Mouse (Mus musculus) intestine, embryonic 14.5 days (tissue): ENCODE data around the gene Rexo4. TPM values are rescaled to one million over a fixed set of nuclear protein-coding genes. Genes with fewer than 3 reads are reported as not detected.

Experiments used
- ATAC-seq: fragments of 200-750 bp; cut with Nextera tagmentation; replicated peaks from 2 replicates; pipeline ENCODE4 v1.8.0; 2017; ENCODE audit warnings: low read depth, moderate number of reproducible peaks, moderate TSS enrichment, moderate library complexity; ENCODE audit not compliant: low FRiP score, low TSS enrichment
- DNase-seq: peaks from one replicate; pipeline ENCODE4 v3.0.0-alpha.2; 2018; ENCODE audit warnings: low spot score
- H3K27ac ChIP-seq: fragments of 300-500 bp; sonication (generic); 2 replicates; pipeline ENCODE4 v1.5.1; 2014; ENCODE audit warnings: low read depth, mild to moderate bottlenecking, control low read depth
- H3K27me3 ChIP-seq: fragments of 300-500 bp; sonication (generic); replicated peaks from 2 replicates; pipeline ENCODE4 v1.6.1; 2014; ENCODE audit warnings: low read length, control low read depth; ENCODE audit not compliant: control insufficient read depth, insufficient read depth
- H3K36me3 ChIP-seq: fragments of 300-500 bp; sonication (generic); 2 replicates; pipeline ENCODE4 v1.6.1; 2014; ENCODE audit warnings: low read length, control low read depth; ENCODE audit not compliant: control insufficient read depth, insufficient read depth
- H3K4me1 ChIP-seq: fragments of 300-500 bp; sonication (generic); replicated peaks from 2 replicates; pipeline ENCODE4 v1.6.1; 2014; ENCODE audit warnings: low read length, control low read depth, mixed read lengths; ENCODE audit not compliant: control insufficient read depth, insufficient read depth
- H3K4me2 ChIP-seq: fragments of 300-500 bp; sonication (generic); 2 replicates; pipeline ENCODE4 v1.6.1; 2014; ENCODE audit warnings: low read length
- H3K4me3 ChIP-seq: fragments of 300-500 bp; sonication (generic); 2 replicates; pipeline ENCODE4 v1.5.1; 2014; ENCODE audit warnings: low read depth, low read length, control low read depth, mixed read lengths
- H3K9ac ChIP-seq: fragments of 300-500 bp; sonication (generic); 2 replicates; pipeline ENCODE4 v1.6.1; 2014; ENCODE audit warnings: mild to moderate bottlenecking, low read length
- H3K9me3 ChIP-seq: fragments of 300-500 bp; sonication (generic); 2 replicates; pipeline ENCODE4 v1.6.1; 2016; ENCODE audit warnings: low read length, control low read depth; ENCODE audit not compliant: control insufficient read depth
- WGBS: fragments of 180-500 bp; shearing (Covaris S2); extraction: QIAGEN DNeasy Blood & Tissue Kit; methylation state at CpG from one replicate; pipeline ENCODE4 v1.1.7; 2014; 5-methylcytosine and 5-hydroxymethylcytosine counted together
- polyA plus RNA-seq: library from polyadenylated mRNA; unstranded; fragments of >200 nt; fragmentation: Nextera tagmentation; extraction: Ambion mirVana; gene quantifications from 2 replicates; pipeline ENCODE4 v1.2.1, GENCODE M21; 2014

Rexo4 gene
- polyA plus RNA-seq, 1 experiment from 2014 or later: 48.2 TPM

- H3K27me3 ChIP-seq: no peaks in the 10 kb centered on the region
- WGBS: 72% methylated on average over 2 of the region's 2 CpGs
- no peak overlapping the region for H3K4me2 ChIP-seq
- H3K9me3 ChIP-seq: no peaks in the 10 kb centered on the region
- DNase-seq: no peak
- no peaks in the 10 kb centered on the region for H3K4me1 ChIP-seq
- ATAC-seq: no peak
- H3K9ac ChIP-seq: no peak overlapping the region
- no peak overlapping the region for H3K27ac ChIP-seq
- H3K36me3 ChIP-seq: no peaks in the 10 kb centered on the region
- no peak overlapping the region for H3K4me3 ChIP-seq
Measured at GRCm38 (mm10) chr2:26984179-26984578, 20.0 kb upstream of the Rexo4 start.

GRCm38 (mm10) chr2:26980361-26980760, 16.2 kb upstream of the Rexo4 start:
- H3K9me3 ChIP-seq: no peaks in the 10 kb centered on the region
- WGBS: 63% methylated on average over 1 of the region's 1 CpGs

GRCm38 (mm10) chr2:26973960-26974359, 9.8 kb upstream of the Rexo4 start:
- no peak overlapping the region for H3K4me3 ChIP-seq
- H3K4me2 ChIP-seq: no peak overlapping the region
- ATAC-seq (no peak), DNase-seq (no peak)
- no peaks in the 10 kb centered on the region for H3K36me3 ChIP-seq
- 18% methylated on average over 4 of the region's 4 CpGs for WGBS
- no peaks in the 10 kb centered on the region for H3K27me3 ChIP-seq
- 0 out of 2 replicates have a peak, but pooled peaks cover 5% of the 10 kb centered on the region for H3K4me1 ChIP-seq
- H3K9me3 ChIP-seq: no peaks in the 10 kb centered on the region
- H3K9ac ChIP-seq: no peak overlapping the region
- H3K27ac ChIP-seq: no peak overlapping the region

More at GRCm38 (mm10) chr2:26980361-26980760, 16.2 kb upstream of the Rexo4 start:
- Histone ChIP-seq H3K4me3 (no peak overlapping the region), H3K36me3 (no peaks in the 10 kb centered on the region), H3K4me1 (no peaks in the 10 kb centered on the region), H3K27me3 (no peaks in the 10 kb centered on the region), H3K27ac (no peak overlapping the region), H3K4me2 (no peak overlapping the region), H3K9ac (no peak overlapping the region)
- ATAC-seq (no peak), DNase-seq (no peak)

DNA sequence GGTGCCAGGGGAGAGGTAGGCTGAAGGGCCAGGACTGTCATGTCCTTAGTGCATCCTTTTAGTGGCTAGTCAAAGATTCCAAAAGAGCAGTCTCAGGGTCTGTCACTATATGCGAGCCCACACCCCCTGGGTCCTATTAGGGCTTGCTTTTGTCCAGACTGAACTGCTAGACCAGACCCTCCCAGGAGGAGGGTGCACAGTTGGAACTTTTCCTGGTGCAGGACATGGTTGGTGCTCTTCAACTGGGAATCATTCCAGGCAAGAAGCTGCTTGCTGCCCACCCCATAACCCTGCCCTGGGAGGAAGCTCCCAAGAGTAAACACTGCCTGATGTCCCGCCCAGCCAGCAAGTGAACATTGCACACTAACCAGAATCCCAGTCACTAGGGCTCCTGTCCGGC, 8.9 kb upstream of the Rexo4 start, which contains the start of gene Adamts13:
TSS of gene Adamts13 (plus strand) at position 301 of the 400 bp plus-strand sequence.
- no peaks in the 10 kb centered on the region for H3K27me3 ChIP-seq
- no peaks in the 10 kb centered on the region for H3K36me3 ChIP-seq
- DNase-seq: no peak
- 48% methylated on average over 3 of the region's 3 CpGs for WGBS
- H3K4me3 ChIP-seq: no peak within 1 kb of the TSS
- peak within 1 kb of the TSS; percentile 5; the same call in 1 of the 2 replicates for H3K4me2 ChIP-seq
- H3K9ac ChIP-seq: no peak within 1 kb of the TSS
- ATAC-seq: no peak
- H3K27ac ChIP-seq: no peak within 1 kb of the TSS
- H3K4me1 ChIP-seq: 0 out of 2 replicates have a peak, but pooled peaks cover 5% of the 10 kb centered on the region
- no peaks in the 10 kb centered on the region for H3K9me3 ChIP-seq

GRCm38 (mm10) chr2:26967262-26967661, 3.1 kb upstream of the Rexo4 start:
- H3K4me3 ChIP-seq: no peak overlapping the region
- no peak overlapping the region for H3K4me2 ChIP-seq
- H3K9me3 ChIP-seq: no peaks in the 10 kb centered on the region
- H3K4me1 ChIP-seq: peaks cover 13% of the 10 kb centered on the region
- DNase-seq (no peak), ATAC-seq (no peak)
- H3K36me3 ChIP-seq: peaks cover 1% of the 10 kb centered on the region; the same call in 1 of the 2 replicates
- no peak overlapping the region for H3K27ac ChIP-seq
- H3K27me3 ChIP-seq: no peaks in the 10 kb centered on the region
- no peak overlapping the region for H3K9ac ChIP-seq
- WGBS: 82% methylated on average over 2 of the region's 2 CpGs

GRCm38 (mm10) chr2:26964724-26965370, 661 bp upstream of the Rexo4 start:
- DNase-seq (no peak), ATAC-seq (no peak)
- Histone ChIP-seq H3K27ac (peak overlapping the region; percentile 99), H3K4me1 (peaks cover 13% of the 10 kb centered on the region), H3K4me2 (peak overlapping the region; percentile 57), H3K9ac (peak overlapping the region; percentile 75), H3K9me3 (no peaks in the 10 kb centered on the region), H3K27me3 (no peaks in the 10 kb centered on the region), H3K36me3 (peaks cover 22% of the 10 kb centered on the region), H3K4me3 (peak overlapping the region; percentile 50)
- 19% methylated on average over 14 of the region's 14 CpGs for WGBS

GRCm38 (mm10) chr2:26960756-26961155, 3.4 kb downstream of the Rexo4 start:
- Histone ChIP-seq H3K4me2 (no peak overlapping the region), H3K27me3 (no peaks in the 10 kb centered on the region), H3K4me3 (no peak overlapping the region), H3K9me3 (no peaks in the 10 kb centered on the region), H3K36me3 (peaks cover 59% of the 10 kb centered on the region), H3K27ac (no peak overlapping the region), H3K9ac (no peak overlapping the region), H3K4me1 (peaks cover 13% of the 10 kb centered on the region)
- ATAC-seq (no peak), DNase-seq (no peak)
- 75% methylated on average over 4 of the region's 4 CpGs for WGBS

GRCm38 (mm10) chr2:26957488-26957859, 6.7 kb downstream of the Rexo4 start:
- H3K27ac ChIP-seq: no peak overlapping the region
- no peaks in the 10 kb centered on the region for H3K4me1 ChIP-seq
- no peak overlapping the region for H3K4me3 ChIP-seq
- H3K9ac ChIP-seq: no peak overlapping the region
- H3K36me3 ChIP-seq: peaks cover 90% of the 10 kb centered on the region
- no peaks in the 10 kb centered on the region for H3K9me3 ChIP-seq
- DNase-seq: no peak
- WGBS: 68% methylated on average over 2 of the region's 2 CpGs
- no peak overlapping the region for H3K4me2 ChIP-seq
- no peak for ATAC-seq
- H3K27me3 ChIP-seq: no peaks in the 10 kb centered on the region
